Mouse (Mus musculus) CD4-positive naive resting alpha-beta T cell, adult 76 days (primary cell): ENCODE data around the gene Vsig8. TPM values are rescaled to one million over a fixed set of nuclear protein-coding genes. Genes with fewer than 3 reads are reported as not detected.

Experiments used
- total RNA-seq: library from RNA; stranded (reverse); gene quantifications from one replicate; pipeline ENCODE4 v1.2.4, GENCODE M21; 2023

Gene Vsig8
- not detected for total RNA-seq

DNA sequence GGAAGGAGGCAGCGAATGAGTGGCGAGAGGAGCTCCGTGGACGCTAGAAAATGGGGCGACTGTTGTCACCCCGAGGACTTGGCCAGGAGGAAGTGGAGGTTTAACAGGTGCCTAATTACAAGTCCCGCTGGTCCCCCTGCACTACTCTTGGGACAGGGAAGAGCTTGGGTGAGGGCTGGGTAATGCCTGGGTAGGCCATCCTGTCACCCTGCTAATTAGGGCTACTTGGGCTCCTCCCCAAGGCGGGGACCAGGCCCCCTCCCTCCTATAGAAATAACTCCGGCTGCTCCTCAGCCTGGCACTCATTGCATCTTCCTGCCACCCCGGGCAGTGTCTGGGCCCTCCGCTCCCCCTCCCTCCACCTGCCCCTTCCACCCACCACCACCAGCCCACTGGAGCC, at the start of gene Vsig8:
Gene Vsig8, plus strand, starts transcription at position 301 of the 400 bp plus-strand sequence.

DNA sequence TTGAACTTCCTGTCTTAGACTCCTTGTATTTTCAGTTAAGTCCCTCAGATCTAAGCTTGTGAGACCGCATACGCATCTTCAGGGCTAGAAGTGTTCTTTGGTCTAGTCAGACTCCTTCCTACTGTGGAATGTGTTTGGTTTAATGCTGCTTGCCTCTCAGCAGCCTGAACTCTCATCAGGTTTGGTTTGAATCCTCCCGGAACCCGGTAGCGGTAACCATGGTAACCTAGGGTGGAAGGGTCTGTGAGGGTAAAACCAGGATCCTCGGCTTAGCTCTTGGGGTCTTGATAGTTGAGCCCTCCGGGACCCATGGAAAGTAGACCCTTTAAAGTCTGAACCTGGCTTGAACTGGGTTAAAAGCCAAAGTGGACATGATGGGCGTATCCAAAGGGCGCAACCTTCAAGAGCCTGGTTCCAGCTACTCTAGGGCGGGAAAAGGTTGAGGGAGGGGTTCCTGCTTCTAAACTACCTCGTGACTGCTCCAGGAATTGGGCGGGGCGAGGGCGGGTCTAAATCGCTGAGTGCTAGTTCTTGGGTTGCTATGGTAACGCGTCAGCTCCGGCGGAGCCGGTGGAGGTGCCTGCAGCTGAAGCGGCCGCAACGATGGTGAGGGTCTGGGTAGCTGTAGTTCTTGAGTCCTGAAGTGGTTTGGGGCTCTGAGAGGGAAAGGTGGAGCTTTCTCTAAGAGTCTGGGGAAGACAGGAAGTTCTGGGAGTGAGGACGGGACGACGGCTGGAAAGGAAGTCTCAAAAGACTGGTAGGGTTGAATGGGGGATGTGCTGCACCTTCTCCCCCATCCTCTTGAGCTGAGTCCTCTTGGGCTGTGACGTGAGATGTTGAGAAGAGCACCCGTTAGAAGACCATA, 34.9 kb upstream of the Vsig8 start, which contains the start of gene Cfap45:
Gene Cfap45, plus strand, starts transcription at position 226 of the 865 bp plus-strand sequence.

DNA sequence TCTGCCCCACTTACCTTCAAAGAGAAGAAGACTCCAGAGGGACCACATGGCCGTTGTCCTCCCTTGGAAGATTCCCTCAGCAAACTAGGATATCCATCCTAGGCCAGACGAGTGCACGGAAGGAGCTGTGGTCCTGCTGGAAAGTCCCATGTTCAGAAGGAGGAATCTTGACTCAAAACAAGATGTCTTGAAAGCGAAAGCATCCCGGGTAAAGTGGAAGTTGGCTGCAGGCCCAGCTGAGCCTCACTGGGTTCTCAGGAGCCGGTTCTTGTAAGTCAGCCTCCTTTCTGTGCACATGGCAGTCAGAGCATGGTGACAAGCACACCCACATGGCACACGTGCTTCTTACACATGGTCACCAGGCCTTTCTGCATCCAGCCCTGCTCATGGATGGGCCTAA, 34.6 kb downstream of the Vsig8 start, which contains the start of gene Slamf8:
Gene Slamf8, minus strand, starts transcription at position 184 of the 400 bp plus-strand sequence.

DNA sequence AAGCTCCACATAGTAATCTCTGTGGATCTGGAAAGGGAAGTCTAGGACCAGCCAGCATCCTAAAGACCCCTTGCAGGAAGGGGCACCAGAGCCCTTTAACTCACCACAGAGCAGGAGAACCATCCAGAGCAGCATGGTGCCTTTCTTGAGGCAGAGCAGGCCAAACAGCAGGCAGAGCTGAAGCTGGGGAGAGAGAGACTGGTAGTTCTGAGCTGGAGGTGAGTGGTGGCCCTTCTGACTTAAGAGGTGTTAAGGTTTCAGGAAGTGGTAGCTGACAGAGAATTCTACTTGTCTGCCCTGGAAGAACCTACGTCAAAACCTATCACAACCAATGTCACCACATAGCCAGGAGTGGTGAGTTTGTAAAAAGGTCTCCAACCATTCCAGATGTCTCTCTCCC, 46.6 kb downstream of the Vsig8 start, which contains the start of gene Fcrl6:
Gene Fcrl6, minus strand, starts transcription at position 226 of the 400 bp plus-strand sequence.

Other genes with a start within 250 kb of the Vsig8 start
- 0.26 TPM for gene Kcnj9, start 226.6 kb upstream of the Vsig8 start, total RNA-seq
- 1.5 TPM for gene Kcnj10, start 214.7 kb upstream of the Vsig8 start, total RNA-seq
- gene Pigm, start 179.4 kb upstream of the Vsig8 start, total RNA-seq, result 29.3 TPM
- gene Slamf9, start 80.6 kb upstream of the Vsig8 start, total RNA-seq, result 0.59 TPM
- 1.3 TPM for gene Igsf9, start 74.2 kb upstream of the Vsig8 start, total RNA-seq
- 182 TPM for gene Tagln2, start 55.9 kb upstream of the Vsig8 start, total RNA-seq
- 0.47 TPM for gene Cfap45, start 35.1 kb upstream of the Vsig8 start, total RNA-seq
- gene Slamf8, start 34.6 kb downstream of the Vsig8 start, total RNA-seq, result 0.56 TPM
- not detected for gene Fcrl6, start 46.6 kb downstream of the Vsig8 start, total RNA-seq
- 0.94 TPM for gene Dusp23, start 77.0 kb downstream of the Vsig8 start, total RNA-seq
- not detected for gene Crp, start 142.1 kb downstream of the Vsig8 start, total RNA-seq